Mouse (Mus musculus) midbrain, embryonic 15.5 days (tissue): ENCODE measurements at regions not wholly inside any gene's neighbourhood (a gene's known extent, or its start where the extent isn't known, plus 50 kb on each side); places are given as distances from the start of the nearest gene placed in this dataset. TPM values are rescaled to one million over a fixed set of nuclear protein-coding genes. Genes with fewer than 3 reads are reported as not detected.
"Not testable (repeated sequence)": the region's sequence is repeated elsewhere in the genome, so short reads cannot be mapped to it uniquely, and the experiment has no call there.

Experiments used
- ATAC-seq: fragments of 200-750 bp; cut with Nextera tagmentation; replicated peaks from 2 replicates; pipeline ENCODE4 v1.8.0; 2017; ENCODE audit warnings: moderate TSS enrichment
- H3K27ac ChIP-seq: fragments of 300-500 bp; sonication (generic); 2 replicates; pipeline ENCODE4 v1.5.1; 2015; ENCODE audit warnings: mild to moderate bottlenecking, inconsistent platforms
- H3K27me3 ChIP-seq: fragments of 300-500 bp; sonication (generic); replicated peaks from 2 replicates; pipeline ENCODE4 v1.6.1; 2015; ENCODE audit warnings: inconsistent platforms
- H3K36me3 ChIP-seq: fragments of 300-500 bp; sonication (generic); replicated peaks from 2 replicates; pipeline ENCODE4 v1.6.1; 2015; ENCODE audit warnings: inconsistent platforms
- H3K4me1 ChIP-seq: fragments of 300-500 bp; sonication (generic); 2 replicates; pipeline ENCODE4 v1.6.1; 2015; ENCODE audit warnings: inconsistent platforms
- H3K4me2 ChIP-seq: fragments of 300-500 bp; sonication (generic); 2 replicates; pipeline ENCODE4 v1.6.1; 2015; ENCODE audit warnings: inconsistent platforms, mild to moderate bottlenecking, moderate library complexity
- H3K4me3 ChIP-seq: fragments of 300-500 bp; sonication (generic); 2 replicates; pipeline ENCODE4 v1.5.1; 2015; ENCODE audit warnings: mild to moderate bottlenecking, inconsistent platforms
- H3K9ac ChIP-seq: fragments of 300-500 bp; sonication (generic); 2 replicates; pipeline ENCODE4 v1.6.1; 2015; ENCODE audit warnings: mild to moderate bottlenecking, inconsistent platforms
- H3K9me3 ChIP-seq: fragments of 300-500 bp; sonication (generic); 2 replicates; pipeline ENCODE4 v1.6.1; 2016; ENCODE audit warnings: inconsistent platforms
- WGBS: fragments of 180-500 bp; shearing (Covaris S2); methylation state at CpG from one replicate; pipeline ENCODE4 v1.1.7; 2015; ENCODE audit warnings: mixed read lengths; 5-methylcytosine and 5-hydroxymethylcytosine counted together
- microRNA-seq: library from miRNA; unstranded; fragments of <30 nt; microRNA quantifications from one replicate; pipeline ENCODE4, GENCODE M21; 2016

- 75% methylated on average over 1 of the region's 1 CpGs for WGBS
- no peaks in the 10 kb centered on the region for H3K4me1 ChIP-seq
Observed at GRCm38 (mm10) chr11:16670282-16670681, 81.7 kb upstream of the Egfr start.

GRCm38 (mm10) chr11:16675951-16676350 is 76.1 kb upstream of the Egfr start:
- H3K36me3 ChIP-seq, H3K4me2 ChIP-seq, H3K27me3 ChIP-seq, H3K27ac ChIP-seq, H3K9ac ChIP-seq, H3K9me3 ChIP-seq, H3K4me3 ChIP-seq, H3K4me1 ChIP-seq, ATAC-seq: not testable (repeated sequence)
- WGBS: 8% methylated on average over 1 of the region's 1 CpGs

More at GRCm38 (mm10) chr11:16670282-16670681, 81.7 kb upstream of the Egfr start:
- Histone ChIP-seq H3K36me3 (no peaks in the 10 kb centered on the region), H3K27me3 (no peaks in the 10 kb centered on the region), H3K9ac (no peak overlapping the region), H3K4me2 (no peak overlapping the region), H3K4me3 (no peak overlapping the region), H3K9me3 (no peaks in the 10 kb centered on the region), H3K27ac (no peak overlapping the region)
- ATAC-seq: no peak

- Histone ChIP-seq H3K4me3 (no peak overlapping the region), H3K4me1 (no peaks in the 10 kb centered on the region), H3K36me3 (no peaks in the 10 kb centered on the region), H3K9ac (no peak overlapping the region), H3K4me2 (no peak overlapping the region), H3K27me3 (no peaks in the 10 kb centered on the region), H3K27ac (no peak overlapping the region), H3K9me3 (no peaks in the 10 kb centered on the region)
- ATAC-seq: no peak
- WGBS: 95% methylated on average over 1 of the region's 1 CpGs
Observed at GRCm38 (mm10) chr11:16683538-16683937, 68.5 kb upstream of the Egfr start.

DNA sequence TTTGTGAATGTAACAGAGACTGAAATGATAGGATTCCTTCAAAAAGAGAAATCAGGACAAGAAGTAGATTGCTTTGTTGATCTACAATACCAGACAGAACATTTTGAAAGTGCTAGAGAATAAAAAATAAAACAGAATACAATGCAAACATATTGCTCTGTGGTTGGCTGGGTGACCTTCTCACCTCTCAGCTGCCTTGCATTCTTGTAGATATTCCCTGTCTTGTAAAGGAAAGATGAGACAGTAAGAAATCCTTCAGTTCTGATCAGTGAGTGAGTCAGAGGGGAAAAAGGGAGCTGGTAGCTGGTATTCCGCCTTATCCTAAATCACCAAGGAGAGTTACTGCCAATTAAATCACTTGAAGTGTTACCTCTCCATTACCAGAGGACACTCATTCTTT is 56.4 kb upstream of the Egfr start:
- 91% methylated on average over 1 of the region's 1 CpGs for WGBS
- Histone ChIP-seq H3K27ac (no peak overlapping the region), H3K9ac (no peak overlapping the region), H3K9me3 (no peaks in the 10 kb centered on the region), H3K4me1 (no peaks in the 10 kb centered on the region), H3K36me3 (no peaks in the 10 kb centered on the region), H3K4me3 (no peak overlapping the region), H3K4me2 (no peak overlapping the region), H3K27me3 (no peaks in the 10 kb centered on the region)
- no peak for ATAC-seq

DNA sequence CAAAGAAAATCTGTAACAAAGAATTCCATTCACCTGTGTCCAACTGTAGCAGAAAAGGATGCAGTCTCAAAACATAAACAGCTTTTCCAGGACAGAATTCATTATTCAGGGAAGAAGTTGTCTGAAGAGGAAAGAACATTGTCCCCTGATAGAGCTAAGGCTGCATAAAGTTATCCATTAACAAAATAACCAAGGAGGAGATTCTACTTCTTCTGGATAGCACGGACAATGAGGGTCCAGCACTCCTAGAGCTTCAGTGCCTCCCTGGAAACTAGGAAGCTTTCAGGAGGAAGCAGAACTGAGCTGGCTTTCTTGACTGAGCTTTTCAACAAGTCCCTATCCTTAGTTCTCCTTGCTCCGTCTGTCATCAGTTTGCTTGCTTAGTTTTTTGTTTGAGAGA is 55.2 kb upstream of the Egfr start:
- no peak for ATAC-seq
- Histone ChIP-seq H3K27me3 (no peaks in the 10 kb centered on the region), H3K9me3 (no peaks in the 10 kb centered on the region), H3K4me1 (no peaks in the 10 kb centered on the region), H3K27ac (no peak overlapping the region), H3K9ac (no peak overlapping the region), H3K36me3 (no peaks in the 10 kb centered on the region), H3K4me2 (no peak overlapping the region), H3K4me3 (no peak overlapping the region)
- 88% methylated on average over 2 of the region's 2 CpGs for WGBS

DNA sequence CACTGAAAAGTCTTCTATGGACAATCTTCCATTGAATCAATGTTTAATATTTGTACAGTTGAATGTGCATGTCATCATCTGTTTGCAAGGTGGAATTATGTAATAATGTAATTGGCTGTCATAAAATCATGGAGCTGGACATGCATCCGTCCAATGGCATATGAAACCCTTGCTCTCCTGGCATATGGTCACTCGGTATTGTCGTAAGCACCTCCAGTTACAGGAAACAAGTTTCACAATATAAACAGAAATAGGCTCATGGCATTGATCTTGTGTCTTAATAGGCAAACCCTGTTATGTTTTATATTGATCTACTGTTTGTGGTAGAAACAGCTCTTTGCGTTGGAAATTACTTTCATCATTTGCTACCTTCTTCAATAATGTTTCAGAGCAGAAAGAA is 50.2 kb upstream of the Egfr start:
- 91% methylated on average over 4 of the region's 4 CpGs for WGBS
- Histone ChIP-seq H3K9me3 (no peaks in the 10 kb centered on the region), H3K36me3 (no peaks in the 10 kb centered on the region), H3K4me1 (no peaks in the 10 kb centered on the region), H3K9ac (no peak overlapping the region), H3K27me3 (no peaks in the 10 kb centered on the region), H3K27ac (no peak overlapping the region), H3K4me2 (no peak overlapping the region), H3K4me3 (no peak overlapping the region)
- ATAC-seq: no peak

Small RNA genes lying in the stretch of these regions (microRNA-seq; reads per million reads assigned to microRNA genes)
- not detected for gene Gm24714
